Mouse (Mus musculus): ENCODE results near the gene 1700017B05Rik.

DNA sequence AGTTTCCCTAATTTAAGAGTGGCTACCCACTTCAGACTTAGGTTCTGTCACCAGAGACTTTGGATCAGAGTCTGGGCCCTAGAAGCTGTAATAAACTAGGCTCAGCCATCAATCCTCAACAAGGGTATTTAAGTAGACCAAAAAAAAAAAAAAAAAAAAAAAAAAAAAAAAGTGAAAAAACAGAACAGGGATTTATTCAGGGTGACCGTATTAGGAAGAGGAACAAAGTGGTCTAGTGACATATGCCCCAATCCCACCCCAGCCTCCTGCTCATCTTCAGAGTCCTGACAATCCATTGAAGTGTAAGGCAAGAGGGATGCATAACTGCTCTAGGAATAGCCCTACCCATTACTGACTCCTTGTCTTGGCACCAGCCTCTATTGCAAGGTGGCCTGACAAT is 40.9 kb upstream of the 1700017B05Rik start:
- TF ChIP-seq CTCF (IDR thresholded peaks at IDR 0.05; ENCODE audit: low read depth) (no peak), EP300 (IDR thresholded peaks at IDR 0.05; ENCODE audit: low read depth) (no peak)
